Mouse (Mus musculus): ENCODE data around the gene Obp2a.

- TF ChIP-seq USF1 (IDR thresholded peaks at IDR 0.05; ENCODE audit: low read depth) (no peak), CTCF (IDR thresholded peaks at IDR 0.05; ENCODE audit: control insufficient read depth, insufficient read depth, insufficient read length) (no peak), MYOD1 (IDR thresholded peaks at IDR 0.05; ENCODE audit: control insufficient read depth, insufficient read length, low read depth) (no peak), FOSL1 (IDR thresholded peaks at IDR 0.05; ENCODE audit: insufficient read depth, low read length, poor library complexity, severe bottlenecking) (no peak)
These were observed 17.4 kb upstream of the Obp2a start, which contains the start of gene Lcn10 for GRCm38 (mm10) chr2:25682426-25682825.
